Mouse (Mus musculus) lung, postnatal 25 days (tissue): ENCODE data around the gene Cobl.

Experiments
- DNase-seq: peaks from one replicate; pipeline ENCODE4 v3.0.0; 2022; ENCODE audit warnings: low spot score

Gene Cobl

DNA sequence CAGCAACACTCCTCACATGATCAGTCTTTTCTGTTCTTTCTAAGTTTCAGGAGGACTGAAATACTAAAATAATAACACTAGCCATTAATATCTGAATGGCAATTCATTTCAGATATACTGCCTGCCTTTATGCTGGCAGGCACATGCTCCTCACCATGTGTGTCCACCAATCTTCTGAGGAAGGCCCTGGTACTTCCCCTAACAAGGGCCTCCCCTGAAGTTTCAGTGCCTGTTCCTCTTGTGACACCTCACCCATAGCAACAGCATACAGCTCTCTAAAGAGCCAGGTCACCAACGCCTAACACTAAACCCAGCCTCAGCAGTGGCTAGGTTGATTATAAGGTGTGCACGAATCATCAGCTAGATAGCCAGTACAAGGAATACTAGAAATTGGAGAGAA is 20.5 kb downstream of the Cobl start:
- no peak for DNase-seq

DNA sequence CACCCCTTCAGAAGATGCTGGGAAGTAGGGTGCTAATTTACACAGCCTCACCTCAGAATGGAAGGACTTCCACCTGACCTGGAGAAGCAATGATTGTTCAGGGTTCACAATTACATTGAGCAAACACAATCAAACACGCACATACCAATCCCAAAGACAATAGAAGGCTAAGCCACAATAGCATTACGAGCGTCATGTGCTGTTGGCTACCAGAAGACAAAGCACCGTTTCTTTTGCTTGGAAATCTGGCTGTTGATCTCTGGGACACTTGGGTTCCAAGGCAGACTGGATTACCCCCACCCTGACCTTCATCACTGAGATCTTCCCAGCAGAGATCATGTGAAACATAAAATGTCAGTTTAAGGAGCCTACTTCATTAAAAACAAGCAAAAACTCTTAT is 21.1 kb downstream of the Cobl start:
- no peak for DNase-seq

DNA sequence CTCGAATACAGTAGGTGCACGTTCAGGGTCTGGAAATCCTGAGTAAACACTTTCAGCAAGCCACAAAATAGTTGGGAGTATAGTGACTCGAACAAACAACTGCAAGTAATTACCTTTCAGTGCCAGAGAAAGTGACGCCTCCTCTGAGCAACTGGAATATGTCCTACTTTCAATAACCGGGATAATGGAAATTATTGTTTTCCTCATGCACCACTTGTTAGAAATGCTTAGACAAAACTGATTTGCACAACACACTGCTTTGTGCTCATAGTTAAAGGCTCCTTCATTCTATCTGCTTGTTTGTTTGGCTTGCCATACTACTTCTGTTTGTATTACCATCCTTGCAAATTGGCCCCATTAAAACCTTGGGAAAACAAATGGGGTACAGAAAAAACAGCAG is 21.6 kb downstream of the Cobl start:
- DNase-seq, result no peak

DNA sequence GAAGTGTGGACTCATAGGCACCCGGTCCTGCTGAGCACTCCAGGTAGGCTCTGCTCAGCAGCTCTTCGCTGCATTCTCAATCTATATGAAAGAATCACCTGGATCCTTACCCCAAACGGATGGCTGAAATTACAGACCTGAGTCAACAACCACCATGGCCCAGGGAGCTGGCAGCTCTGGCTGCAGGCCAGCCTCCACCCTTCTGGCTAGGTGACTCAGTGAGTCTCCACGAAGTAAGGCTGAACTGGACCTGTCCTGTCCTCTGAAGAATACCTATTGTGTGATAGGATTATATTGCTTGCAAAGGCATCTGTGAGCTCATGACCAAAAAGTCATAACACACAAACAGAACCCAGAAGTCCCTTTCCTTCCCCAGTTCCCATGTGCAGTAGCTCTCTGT is 22.5 kb downstream of the Cobl start:
- no peak for DNase-seq

DNA sequence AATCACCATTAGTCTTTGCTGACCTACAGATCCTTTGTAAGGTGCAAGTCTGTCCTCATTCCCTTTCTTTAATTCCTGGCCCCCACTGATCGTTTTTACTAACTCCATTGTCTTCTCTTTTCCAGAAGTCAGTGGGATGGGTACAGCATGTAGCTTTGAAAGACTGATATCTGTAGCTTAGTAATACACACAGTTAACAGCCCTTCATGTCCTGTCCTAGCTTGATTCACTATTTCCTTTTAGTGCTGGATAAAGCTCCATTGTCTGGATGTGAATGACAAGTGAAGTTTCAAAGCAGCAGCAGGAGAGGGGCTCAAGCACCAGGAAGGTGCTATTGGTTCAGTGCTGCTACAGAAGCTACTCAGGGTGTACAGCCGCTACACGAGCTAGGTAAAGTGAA is 28.9 kb downstream of the Cobl start:
- no peak for DNase-seq

DNA sequence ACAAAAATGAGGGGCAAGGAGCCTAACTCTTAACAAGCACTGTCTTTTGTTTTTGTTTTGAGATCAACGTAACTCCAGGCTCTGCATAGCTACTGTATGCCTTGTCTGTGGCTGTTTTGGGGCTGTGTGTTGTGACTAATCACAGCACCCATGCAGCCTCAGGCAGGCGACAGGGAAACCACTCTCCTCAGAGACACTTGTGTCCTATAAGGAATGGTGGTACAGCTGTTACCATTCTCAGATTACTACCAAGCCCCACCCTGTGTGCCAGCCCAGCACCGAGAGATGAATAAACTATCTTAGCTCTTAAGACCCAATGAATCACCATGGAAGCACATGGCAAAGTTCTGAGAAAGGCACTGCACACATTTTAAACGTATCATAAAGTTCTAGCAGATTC is 29.7 kb downstream of the Cobl start:
- DNase-seq, result no peak

DNA sequence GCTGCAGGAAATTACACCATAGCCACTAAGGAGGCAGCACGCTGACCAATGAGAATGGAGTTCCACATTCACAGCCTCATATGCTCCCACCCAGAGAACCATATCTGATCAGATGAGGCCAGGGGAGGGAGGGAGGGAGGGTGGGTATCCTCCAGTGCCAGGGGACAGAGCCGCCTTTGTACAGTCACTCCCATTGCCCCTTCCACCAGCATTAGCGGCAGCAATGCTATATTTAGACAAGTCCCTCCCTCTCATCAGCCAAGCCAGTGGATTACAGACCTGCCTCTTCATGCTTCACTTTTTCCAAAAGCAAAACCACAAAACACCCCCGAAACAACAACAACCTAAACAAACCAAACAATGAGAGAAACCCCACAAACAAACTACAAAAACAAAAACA is 30.2 kb downstream of the Cobl start:
- DNase-seq, result no peak

DNA sequence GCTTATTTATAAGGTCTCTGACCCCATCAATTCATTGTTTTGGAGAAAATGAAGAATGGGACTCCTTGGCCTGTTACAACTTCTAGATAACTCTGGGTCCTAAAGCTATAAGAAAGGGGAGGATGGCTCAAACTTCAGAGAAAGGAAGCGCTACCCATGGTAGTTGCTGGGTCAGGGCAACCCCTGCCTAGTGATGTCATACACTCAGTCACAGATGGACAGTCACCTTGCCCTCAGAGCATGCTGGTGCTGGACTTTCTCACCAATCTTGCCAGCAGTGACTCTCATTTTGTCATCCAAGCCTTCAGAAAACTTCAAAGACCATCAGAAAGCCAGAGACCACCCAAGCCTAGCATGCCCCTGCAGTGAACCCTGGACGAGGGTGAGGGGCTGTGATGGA is 32.8 kb downstream of the Cobl start:
- no peak for DNase-seq

DNA sequence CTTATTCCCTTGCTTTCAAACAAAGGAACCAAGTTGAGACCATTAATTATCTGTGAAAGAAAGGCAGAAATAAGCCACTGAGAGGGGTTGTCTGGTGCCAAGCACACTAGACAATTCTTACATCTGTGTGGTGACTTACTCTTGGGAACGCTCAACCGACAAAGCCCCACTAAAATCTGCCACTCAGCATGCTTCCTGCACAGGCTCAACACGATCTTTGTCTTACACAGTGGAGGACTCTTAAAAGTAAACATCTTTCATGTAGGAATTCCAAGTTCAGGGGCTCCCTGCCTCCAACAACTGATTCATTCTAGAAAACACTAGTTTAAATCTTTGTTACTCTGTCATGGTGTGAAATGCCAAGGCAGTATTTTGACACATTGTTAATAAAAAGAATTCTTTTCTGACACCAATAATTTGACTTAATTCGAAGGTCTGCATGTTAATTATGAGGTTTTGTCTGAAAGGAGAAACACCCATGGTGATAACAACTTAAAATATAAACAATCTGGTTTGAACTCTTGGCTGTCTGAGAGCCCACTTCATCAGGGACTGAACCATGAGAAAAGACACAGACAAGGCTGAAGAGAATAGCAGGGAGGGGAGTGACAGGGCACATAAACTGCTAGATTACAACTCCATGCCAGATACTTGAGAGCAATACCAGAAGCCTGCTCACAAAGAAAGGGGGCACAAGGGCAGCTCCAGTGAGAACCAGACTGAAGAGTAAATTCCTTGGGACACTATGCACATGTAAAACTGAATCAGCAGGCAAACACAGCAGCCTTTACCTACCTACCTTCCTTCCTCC is 34.3 kb downstream of the Cobl start:
- DNase-seq, result no peak

DNA sequence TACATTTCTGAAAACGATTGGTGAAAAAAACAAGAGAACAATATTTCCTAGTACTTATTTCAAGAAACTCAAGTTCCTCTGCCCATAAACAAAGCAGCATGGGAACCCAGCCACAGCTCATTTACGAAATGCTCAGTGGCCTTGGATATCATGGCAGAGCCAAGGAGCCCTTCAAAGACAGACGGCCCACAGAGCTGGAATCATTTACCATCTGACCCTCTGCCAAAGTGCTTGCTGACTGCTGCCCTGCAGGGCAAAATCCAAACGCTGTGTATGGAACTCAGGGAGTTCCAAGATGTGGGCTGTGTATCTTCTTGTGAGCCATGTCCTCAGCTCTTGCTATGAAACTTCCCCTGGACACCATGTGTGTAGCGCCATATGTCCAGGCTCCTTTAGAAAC is 38.0 kb downstream of the Cobl start:
- no peak for DNase-seq

DNA sequence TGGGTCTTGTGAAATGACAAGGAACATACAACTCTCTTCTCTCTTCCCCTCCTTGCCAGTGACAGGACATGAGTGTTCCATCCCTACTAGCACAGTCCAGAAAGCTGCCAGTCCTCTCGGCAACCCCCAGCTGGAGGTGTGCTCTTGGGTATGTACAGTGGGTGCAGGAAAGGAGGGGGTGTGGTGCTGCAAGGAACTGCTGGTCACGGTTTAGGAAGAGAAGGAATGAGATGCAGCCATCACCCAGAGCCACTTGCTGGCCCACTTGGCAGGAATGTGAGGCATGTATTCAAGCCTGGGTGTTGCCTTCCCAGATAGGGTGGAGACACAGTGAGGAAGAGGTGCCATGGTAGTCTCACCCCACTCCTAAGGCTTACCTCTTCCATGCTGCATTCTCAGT is 40.6 kb downstream of the Cobl start:
- peak; percentile 42 for DNase-seq

DNA sequence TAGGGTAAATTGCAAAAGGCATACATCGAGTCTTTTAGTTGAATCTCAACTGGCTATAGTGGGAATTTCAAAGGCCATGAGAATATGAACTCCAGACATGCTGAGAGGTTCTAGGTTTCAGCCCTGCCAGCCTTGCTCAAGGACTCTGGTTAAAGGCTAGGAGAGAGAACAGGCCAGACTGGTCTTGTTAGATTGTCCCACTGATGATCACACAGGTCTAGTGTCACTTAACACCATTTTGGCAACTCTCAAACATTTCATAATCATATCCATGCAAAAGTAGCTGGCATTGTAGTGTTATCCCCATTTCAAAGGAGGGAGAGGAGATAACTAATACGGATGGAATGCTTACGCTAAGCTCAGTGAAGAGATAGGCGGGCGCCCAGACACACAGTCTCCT is 43.6 kb downstream of the Cobl start:
- DNase-seq, result peak; percentile 45

DNA sequence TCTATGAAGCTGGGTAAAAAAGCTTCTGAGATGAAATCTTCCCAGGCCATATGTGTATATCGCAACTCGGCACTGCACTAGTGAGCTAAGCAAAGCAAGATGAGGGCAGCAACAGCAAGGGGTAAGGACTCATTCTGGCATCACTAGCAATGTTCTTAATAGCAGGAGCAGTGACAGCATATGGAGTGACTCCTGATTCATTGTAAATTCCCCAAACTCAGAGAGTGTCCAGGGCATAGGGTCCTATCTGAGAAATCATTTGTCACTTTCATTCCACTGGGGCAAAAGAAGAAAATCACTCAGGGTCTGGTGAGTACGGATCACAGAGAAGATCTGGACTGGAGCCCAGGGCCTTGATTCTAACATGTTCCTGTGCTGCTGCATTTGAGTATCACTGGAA is 44.6 kb downstream of the Cobl start:
- no peak for DNase-seq

DNA sequence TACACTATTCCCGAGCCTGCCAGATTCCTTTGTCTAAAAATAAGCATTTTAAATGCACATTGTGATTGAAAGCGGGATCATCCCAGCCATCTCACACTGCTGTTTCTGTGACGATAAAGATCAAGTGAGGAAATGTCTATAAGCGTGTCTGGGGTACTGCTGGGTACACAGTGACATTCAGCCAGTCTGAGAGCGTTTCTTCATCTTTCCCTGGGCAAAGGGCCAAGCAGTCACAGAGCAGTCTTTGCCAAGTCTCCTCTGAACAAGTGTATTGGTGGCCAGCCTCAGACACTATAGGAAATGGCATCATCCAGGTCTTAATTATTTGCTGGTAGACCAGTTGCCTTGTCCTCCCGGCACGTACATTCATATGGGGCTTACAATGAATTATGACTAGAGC is 47.9 kb downstream of the Cobl start:
- DNase-seq, result no peak

DNA sequence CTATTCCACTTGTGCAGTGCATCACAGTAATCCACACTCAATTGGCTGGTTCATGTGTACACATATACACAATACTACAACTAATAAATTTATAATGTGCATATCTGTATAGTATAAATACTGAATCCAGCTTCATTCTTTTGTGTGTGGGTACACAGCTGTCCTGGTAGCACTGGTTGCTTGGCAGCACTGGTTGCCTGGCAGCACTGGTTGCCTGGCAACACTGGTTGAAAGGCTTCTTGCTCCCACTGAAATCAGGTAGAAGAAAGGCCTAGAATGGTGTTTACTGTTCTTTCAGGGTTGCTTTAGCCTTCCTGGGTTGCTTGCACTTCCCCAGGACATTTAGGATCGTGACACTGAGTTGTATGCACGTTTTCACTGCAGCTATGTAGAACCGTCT is 49.4 kb downstream of the Cobl start:
- no peak for DNase-seq

DNA sequence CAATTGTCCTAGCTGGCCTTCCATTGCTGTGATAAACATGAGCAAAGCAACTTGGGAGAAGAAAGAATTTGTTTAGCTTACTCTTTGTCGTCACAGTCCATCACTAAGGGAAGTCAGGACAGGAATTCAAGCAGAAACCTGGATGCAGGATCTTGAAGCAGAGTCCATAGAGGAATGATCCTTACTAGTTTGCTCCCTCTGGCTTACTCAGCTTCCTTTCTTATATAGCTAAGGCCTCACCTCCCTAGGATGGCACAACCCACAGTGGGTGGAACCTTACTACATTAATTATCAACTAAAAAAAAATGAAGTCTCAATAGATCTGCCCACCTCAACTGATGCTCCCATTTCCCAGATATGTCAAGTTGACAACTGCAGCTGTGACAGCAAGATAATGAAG is 52.8 kb downstream of the Cobl start:
- DNase-seq, result no peak

DNA sequence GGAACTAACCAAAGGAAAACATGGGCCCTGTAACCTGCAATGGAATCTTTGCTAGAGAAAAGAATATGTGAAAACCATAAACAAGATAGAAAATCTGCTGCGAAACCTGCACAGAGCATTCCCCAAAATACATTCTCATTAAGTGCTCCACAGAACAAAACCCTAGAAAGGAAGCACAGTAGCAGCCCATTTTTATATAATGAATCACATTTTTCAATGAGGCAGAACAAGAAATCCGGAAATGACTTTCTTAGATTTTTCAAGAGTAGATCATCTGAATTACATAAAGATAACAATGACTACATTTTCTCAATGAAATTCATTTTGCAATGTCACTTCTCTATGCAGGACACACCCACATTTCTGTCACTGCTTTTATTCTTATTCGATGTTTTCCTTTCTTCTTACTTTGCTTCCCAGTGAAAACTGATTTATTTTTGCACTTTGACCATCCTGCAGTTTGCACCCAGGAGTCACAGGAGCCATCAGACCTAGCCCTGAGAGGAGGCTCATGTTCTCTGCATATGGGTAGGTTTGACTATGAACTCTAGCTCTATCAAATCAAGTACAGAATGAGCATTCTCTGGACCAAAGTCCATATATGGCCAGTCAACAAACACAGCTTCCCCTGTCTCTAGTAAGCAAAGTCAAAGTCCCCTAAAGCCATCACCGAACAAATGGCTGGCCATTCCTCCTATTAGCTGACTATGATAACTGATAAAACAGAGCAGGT is 53.5 kb downstream of the Cobl start:
- DNase-seq, result no peak

DNA sequence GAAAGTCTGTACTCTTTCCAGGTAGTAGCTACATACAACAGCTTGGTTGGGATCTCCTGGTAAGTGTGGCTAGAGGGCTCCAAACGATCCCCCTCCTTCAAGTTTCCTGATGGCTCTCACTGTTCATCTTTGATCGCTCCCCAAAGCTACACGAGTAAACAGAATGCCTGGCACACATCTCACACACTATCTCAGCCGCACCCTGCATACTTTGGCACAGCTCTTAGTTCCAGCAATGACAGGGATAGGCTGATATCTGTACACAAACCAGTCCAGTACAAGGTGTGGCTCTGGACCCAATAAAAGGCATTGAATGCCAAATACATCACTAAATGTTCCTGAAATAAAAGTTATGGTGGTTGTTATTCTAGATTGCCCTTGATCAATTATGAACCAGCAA is 55.3 kb downstream of the Cobl start:
- DNase-seq, result peak; percentile 67

DNA sequence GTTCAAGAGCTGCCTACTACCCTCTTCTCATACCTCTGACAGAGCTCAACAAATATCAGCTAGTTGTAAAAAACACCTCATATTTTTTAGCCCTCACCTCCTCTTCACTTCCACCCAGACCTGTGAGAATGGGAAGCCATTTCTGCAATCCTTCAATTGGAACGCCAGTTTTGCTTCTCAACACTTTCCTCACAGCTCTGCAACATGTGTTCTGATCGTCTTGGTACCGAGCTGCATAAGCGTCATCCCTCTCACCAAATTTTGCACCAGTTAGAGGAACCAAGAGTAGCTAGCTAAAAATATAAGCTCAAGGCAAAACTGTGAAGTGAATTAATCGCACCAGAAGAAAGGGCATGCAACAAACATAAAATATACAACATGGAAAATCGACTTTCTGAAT is 56.9 kb downstream of the Cobl start:
- no peak for DNase-seq

DNA sequence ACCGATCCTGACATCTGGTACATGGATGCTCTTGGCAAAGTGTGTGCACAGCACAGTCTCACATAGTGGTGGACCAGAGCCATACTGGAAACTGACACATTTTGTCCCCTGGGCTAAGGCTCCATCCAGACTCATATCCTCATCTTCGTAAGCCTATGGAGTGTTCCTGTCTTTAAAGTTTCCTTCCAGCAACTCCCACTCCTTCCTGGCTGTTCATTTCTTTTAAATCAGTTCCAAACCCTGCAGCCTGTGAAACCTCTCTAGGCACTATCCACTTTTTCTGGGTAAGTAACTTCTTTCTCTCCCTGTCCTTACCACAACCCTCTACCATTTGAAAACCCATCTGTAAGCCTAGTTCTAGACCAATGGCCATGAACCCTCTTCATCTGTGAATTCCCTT is 64.9 kb downstream of the Cobl start:
- DNase-seq, result no peak

DNA sequence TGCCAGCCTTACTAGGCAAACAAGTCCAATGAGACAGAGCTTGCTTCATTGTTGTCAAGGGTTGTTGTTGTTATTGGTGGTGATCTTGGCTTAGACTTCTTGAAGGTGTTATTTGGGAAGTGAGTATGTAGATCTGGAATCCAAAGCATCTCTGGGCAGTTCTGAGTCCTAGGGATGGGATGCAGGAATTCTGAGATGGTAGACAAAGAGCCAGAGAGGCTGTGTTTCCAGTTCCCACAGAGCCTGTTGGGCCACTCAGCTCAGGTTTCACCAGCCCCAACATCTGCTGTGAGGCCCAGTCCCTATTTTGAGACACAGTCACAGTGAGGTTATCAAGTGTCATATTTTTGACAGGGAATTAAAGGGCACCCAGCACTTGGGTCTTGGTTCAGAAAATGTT is 68.6 kb downstream of the Cobl start:
- DNase-seq, result no peak

DNA sequence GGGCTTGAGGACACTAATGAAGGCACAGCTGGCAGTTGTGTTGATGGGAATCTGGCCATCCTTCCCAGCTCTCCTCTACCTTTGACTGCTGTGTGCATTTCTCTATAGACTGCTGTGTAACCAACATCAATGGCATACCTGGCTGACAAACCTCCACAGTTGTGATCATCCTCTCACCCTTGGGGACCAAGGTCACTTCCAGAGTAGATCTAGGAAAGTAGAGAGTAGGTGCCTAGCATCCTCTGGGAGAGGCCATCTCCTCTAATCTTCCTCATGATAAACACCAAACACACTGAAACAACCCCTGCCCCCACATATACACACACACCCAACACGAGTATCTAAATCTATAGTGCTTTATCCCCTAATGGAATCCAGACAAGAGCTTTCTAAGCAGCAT is 70.1 kb downstream of the Cobl start:
- no peak for DNase-seq

DNA sequence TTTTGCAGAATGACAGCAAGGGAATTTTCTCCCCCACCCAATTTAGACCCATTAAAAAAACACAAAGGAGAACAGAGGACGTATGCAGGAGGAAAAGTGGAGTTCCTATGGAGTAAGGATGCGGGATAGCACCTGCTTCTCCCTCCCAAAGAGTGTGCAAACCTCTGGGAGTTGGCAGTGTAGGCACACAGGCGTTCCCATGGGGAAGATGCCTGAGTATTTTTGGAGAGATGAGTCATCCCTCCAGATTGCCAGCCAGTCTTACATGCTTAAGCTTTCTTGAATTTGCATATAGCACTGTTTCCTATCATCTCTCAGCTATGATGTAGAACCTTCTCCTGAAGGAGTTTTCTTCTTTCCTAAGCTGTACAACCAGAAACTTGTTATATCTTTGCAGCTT is 70.6 kb downstream of the Cobl start:
- DNase-seq, result peak; percentile 10

DNA sequence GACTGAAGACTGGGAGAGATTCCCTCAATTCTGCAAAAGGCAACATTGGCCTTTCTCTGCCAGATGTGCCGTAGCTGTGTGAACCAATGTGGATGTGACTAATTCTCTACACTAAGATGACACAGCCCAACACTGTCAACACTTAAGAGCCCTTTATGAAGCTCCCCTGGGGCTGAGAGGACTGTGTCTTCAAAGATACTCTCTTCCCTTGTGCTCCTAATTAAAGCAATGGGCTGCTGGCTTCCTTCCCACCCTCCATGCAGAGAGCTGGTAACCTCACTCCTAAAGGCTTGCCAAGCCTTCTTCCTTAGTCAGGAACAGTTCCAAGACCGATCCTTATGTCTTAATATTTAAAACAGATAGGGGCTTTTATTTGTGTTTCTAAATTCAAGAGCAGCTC is 79.9 kb downstream of the Cobl start:
- DNase-seq, result no peak
